Mouse (Mus musculus): ENCODE results near the gene Zfhx3. TPM values are rescaled to one million over a fixed set of nuclear protein-coding genes. Genes with fewer than 3 reads are reported as not detected.
A peak's percentile ranks its signal among the peaks of the same experiment; 100 is the strongest.

Zfhx3 gene
- polyA plus RNA-seq, 1 experiment from 2014 or later, result 13.9 TPM

GRCm38 (mm10) chr8:108044185-108044584 is 101.7 kb downstream of the Zfhx3 start:
- Histone ChIP-seq H3K27me3 (no peaks in the 10 kb centered on the region), H3K36me3 (no peaks in the 10 kb centered on the region), H3K27ac (replicated peaks) (no peak overlapping the region), H3K4me1 (peaks cover 5% of the 10 kb centered on the region; the same call in 1 of the 2 replicates), H3K9ac (no peak overlapping the region), H3K4me3 (replicated peaks) (no peak overlapping the region), H3K4me2 (replicated peaks) (no peak overlapping the region), H3K9me3 (replicated peaks) (no peaks in the 10 kb centered on the region)
- ATAC-seq (ENCODE audit: insufficient number of reproducible peaks, low FRiP score, low TSS enrichment, low read depth), result no peak
- 43% methylated on average over 3 of the region's 3 CpGs for WGBS

- ATAC-seq (ENCODE audit: insufficient number of reproducible peaks, low FRiP score, low TSS enrichment, low read depth), result no peak
- H3K36me3 ChIP-seq, result no peaks in the 10 kb centered on the region
- no peak overlapping the region for H3K4me2 ChIP-seq (replicated peaks)
- H3K27ac ChIP-seq (replicated peaks), result no peak overlapping the region
- H3K27me3 ChIP-seq, result no peaks in the 10 kb centered on the region
- 39% methylated on average over 5 of the region's 5 CpGs for WGBS
- H3K4me1 ChIP-seq, result no peaks in the 10 kb centered on the region
- no peak overlapping the region for H3K9ac ChIP-seq
- H3K9me3 ChIP-seq (replicated peaks), result no peaks in the 10 kb centered on the region
- H3K4me3 ChIP-seq (replicated peaks), result no peak overlapping the region
Observed at GRCm38 (mm10) chr8:108056241-108056640, 113.8 kb downstream of the Zfhx3 start.

GRCm38 (mm10) chr8:108061972-108062371 is 119.5 kb downstream of the Zfhx3 start:
- no peaks in the 10 kb centered on the region for H3K36me3 ChIP-seq
- H3K4me1 ChIP-seq, result no peaks in the 10 kb centered on the region
- no peaks in the 10 kb centered on the region for H3K27me3 ChIP-seq
- WGBS, result 51% methylated on average over 12 of the region's 12 CpGs
- no peak overlapping the region for H3K27ac ChIP-seq (replicated peaks)
- no peak overlapping the region for H3K9ac ChIP-seq
- ATAC-seq (ENCODE audit: insufficient number of reproducible peaks, low FRiP score, low TSS enrichment, low read depth), result no peak
- no peak overlapping the region for H3K4me2 ChIP-seq (replicated peaks)
- H3K4me3 ChIP-seq (replicated peaks), result no peak overlapping the region
- H3K9me3 ChIP-seq (replicated peaks), result no peaks in the 10 kb centered on the region

GRCm38 (mm10) chr8:108067111-108067510 is 124.7 kb downstream of the Zfhx3 start:
- no peaks in the 10 kb centered on the region for H3K36me3 ChIP-seq
- ATAC-seq (ENCODE audit: insufficient number of reproducible peaks, low FRiP score, low TSS enrichment, low read depth), result no peak
- peaks cover 10% of the 10 kb centered on the region for H3K4me1 ChIP-seq
- H3K9ac ChIP-seq, result no peak overlapping the region
- 77% methylated on average over 6 of the region's 6 CpGs for WGBS
- no peak overlapping the region for H3K4me3 ChIP-seq (replicated peaks)
- no peaks in the 10 kb centered on the region for H3K9me3 ChIP-seq (replicated peaks)
- H3K4me2 ChIP-seq (replicated peaks), result no peak overlapping the region
- H3K27me3 ChIP-seq, result 0 out of 2 replicates have a peak, but pooled peaks cover 4% of the 10 kb centered on the region
- H3K27ac ChIP-seq (replicated peaks), result no peak overlapping the region

- peak overlapping the region; percentile 28 for H3K4me2 ChIP-seq (replicated peaks)
Observed at GRCm38 (mm10) chr8:108068195-108068594, 125.8 kb downstream of the Zfhx3 start.

GRCm38 (mm10) chr8:108070438-108070837 is 128.0 kb downstream of the Zfhx3 start:
- WGBS, result 75% methylated on average over 4 of the region's 4 CpGs
- no peak overlapping the region for H3K9ac ChIP-seq
- 0 out of 2 replicates have a peak, but pooled peaks cover 4% of the 10 kb centered on the region for H3K27me3 ChIP-seq
- peaks cover 10% of the 10 kb centered on the region for H3K4me1 ChIP-seq
- H3K4me2 ChIP-seq (replicated peaks), result no peak overlapping the region
- no peak for ATAC-seq (ENCODE audit: insufficient number of reproducible peaks, low FRiP score, low TSS enrichment, low read depth)
- no peaks in the 10 kb centered on the region for H3K9me3 ChIP-seq (replicated peaks)
- H3K4me3 ChIP-seq (replicated peaks), result no peak overlapping the region
- H3K27ac ChIP-seq (replicated peaks), result no peak overlapping the region
- no peaks in the 10 kb centered on the region for H3K36me3 ChIP-seq

More at GRCm38 (mm10) chr8:108068195-108068594, 125.8 kb downstream of the Zfhx3 start:
- H3K27ac ChIP-seq (replicated peaks), result no peak overlapping the region
- H3K9me3 ChIP-seq (replicated peaks), result no peaks in the 10 kb centered on the region
- H3K4me1 ChIP-seq, result peaks cover 10% of the 10 kb centered on the region
- no peaks in the 10 kb centered on the region for H3K36me3 ChIP-seq
- H3K9ac ChIP-seq, result no peak overlapping the region
- no peak overlapping the region for H3K4me3 ChIP-seq (replicated peaks)
- 7% methylated on average over 8 of the region's 8 CpGs for WGBS
- ATAC-seq (ENCODE audit: insufficient number of reproducible peaks, low FRiP score, low TSS enrichment, low read depth), result no peak
- 0 out of 2 replicates have a peak, but pooled peaks cover 4% of the 10 kb centered on the region for H3K27me3 ChIP-seq

- no peak overlapping the region for H3K9ac ChIP-seq
- no peak for ATAC-seq (ENCODE audit: insufficient number of reproducible peaks, low FRiP score, low TSS enrichment, low read depth)
- no peak overlapping the region for H3K4me2 ChIP-seq (replicated peaks)
- no peak overlapping the region for H3K4me3 ChIP-seq (replicated peaks)
- peaks cover 10% of the 10 kb centered on the region for H3K4me1 ChIP-seq
- H3K9me3 ChIP-seq (replicated peaks), result no peaks in the 10 kb centered on the region
- no peak overlapping the region for H3K27ac ChIP-seq (replicated peaks)
- 0 out of 2 replicates have a peak, but pooled peaks cover 4% of the 10 kb centered on the region for H3K27me3 ChIP-seq
- 56% methylated on average over 2 of the region's 2 CpGs for WGBS
- no peaks in the 10 kb centered on the region for H3K36me3 ChIP-seq
Observed at GRCm38 (mm10) chr8:108072126-108072746, 129.8 kb downstream of the Zfhx3 start.

- 88% methylated on average over 5 of the region's 5 CpGs for WGBS
- Histone ChIP-seq H3K36me3 (no peaks in the 10 kb centered on the region), H3K9me3 (replicated peaks) (no peaks in the 10 kb centered on the region), H3K4me3 (replicated peaks) (no peak overlapping the region), H3K27me3 (0 out of 2 replicates have a peak, but pooled peaks cover 4% of the 10 kb centered on the region), H3K9ac (no peak overlapping the region), H3K4me1 (peaks cover 10% of the 10 kb centered on the region), H3K27ac (replicated peaks) (no peak overlapping the region), H3K4me2 (replicated peaks) (no peak overlapping the region)
- ATAC-seq (ENCODE audit: insufficient number of reproducible peaks, low FRiP score, low TSS enrichment, low read depth), result no peak
Observed at GRCm38 (mm10) chr8:108072853-108073252, 130.4 kb downstream of the Zfhx3 start.

- Histone ChIP-seq H3K4me1 (no peaks in the 10 kb centered on the region), H3K27ac (replicated peaks) (no peak overlapping the region), H3K4me3 (replicated peaks) (no peak overlapping the region), H3K36me3 (no peaks in the 10 kb centered on the region), H3K27me3 (no peaks in the 10 kb centered on the region), H3K9me3 (replicated peaks) (no peaks in the 10 kb centered on the region), H3K9ac (no peak overlapping the region), H3K4me2 (replicated peaks) (no peak overlapping the region)
- no peak for ATAC-seq (ENCODE audit: insufficient number of reproducible peaks, low FRiP score, low TSS enrichment, low read depth)
- WGBS, result 71% methylated on average over 5 of the region's 5 CpGs
Observed at GRCm38 (mm10) chr8:108075176-108075575, 132.7 kb downstream of the Zfhx3 start.

- 53% methylated on average over 4 of the region's 4 CpGs for WGBS
- no peak for ATAC-seq (ENCODE audit: insufficient number of reproducible peaks, low FRiP score, low TSS enrichment, low read depth)
- Histone ChIP-seq H3K4me3 (replicated peaks) (no peak overlapping the region), H3K9me3 (replicated peaks) (no peaks in the 10 kb centered on the region), H3K9ac (no peak overlapping the region), H3K4me2 (replicated peaks) (no peak overlapping the region), H3K4me1 (no peaks in the 10 kb centered on the region), H3K27me3 (no peaks in the 10 kb centered on the region), H3K36me3 (no peaks in the 10 kb centered on the region), H3K27ac (replicated peaks) (no peak overlapping the region)
Observed at GRCm38 (mm10) chr8:108078726-108079125, 136.3 kb downstream of the Zfhx3 start.

- Histone ChIP-seq H3K9ac (no peak overlapping the region), H3K36me3 (no peaks in the 10 kb centered on the region), H3K27ac (replicated peaks) (no peak overlapping the region), H3K9me3 (replicated peaks) (no peaks in the 10 kb centered on the region), H3K4me2 (replicated peaks) (no peak overlapping the region), H3K4me1 (no peaks in the 10 kb centered on the region), H3K4me3 (replicated peaks) (no peak overlapping the region), H3K27me3 (no peaks in the 10 kb centered on the region)
- WGBS, result 71% methylated on average over 4 of the region's 4 CpGs
- ATAC-seq (ENCODE audit: insufficient number of reproducible peaks, low FRiP score, low TSS enrichment, low read depth), result no peak
Observed at GRCm38 (mm10) chr8:108086913-108087312, 144.5 kb downstream of the Zfhx3 start.

GRCm38 (mm10) chr8:108089632-108090031 is 147.2 kb downstream of the Zfhx3 start:
- no peak overlapping the region for H3K9ac ChIP-seq
- H3K4me2 ChIP-seq (replicated peaks), result no peak overlapping the region
- 51% methylated on average over 5 of the region's 5 CpGs for WGBS
- H3K9me3 ChIP-seq (replicated peaks), result no peaks in the 10 kb centered on the region
- H3K36me3 ChIP-seq, result no peaks in the 10 kb centered on the region
- no peak for ATAC-seq (ENCODE audit: insufficient number of reproducible peaks, low FRiP score, low TSS enrichment, low read depth)
- no peak overlapping the region for H3K27ac ChIP-seq (replicated peaks)
- H3K4me1 ChIP-seq, result no peaks in the 10 kb centered on the region
- no peaks in the 10 kb centered on the region for H3K27me3 ChIP-seq
- H3K4me3 ChIP-seq (replicated peaks), result no peak overlapping the region
